Mouse (Mus musculus) gonadal fat pad, adult 2 months (tissue): Measurements from ENCODE around the gene Pdgfc. TPM values are rescaled to one million over a fixed set of nuclear protein-coding genes. Genes with fewer than 3 reads are reported as not detected.

Experiments
- DNase-seq: peaks from one replicate; pipeline ENCODE4 v3.0.0-alpha.2; 2012; ENCODE audit warnings: low read depth
- polyA plus RNA-seq: library from polyadenylated mRNA; depleted of rRNA; stranded (reverse); fragments of >200 nt; gene quantifications from 2 replicates; pipeline ENCODE4 v1.2.3, GENCODE M21; 2012

Pdgfc gene
- polyA plus RNA-seq, 1 experiment: 5.9 TPM

DNA sequence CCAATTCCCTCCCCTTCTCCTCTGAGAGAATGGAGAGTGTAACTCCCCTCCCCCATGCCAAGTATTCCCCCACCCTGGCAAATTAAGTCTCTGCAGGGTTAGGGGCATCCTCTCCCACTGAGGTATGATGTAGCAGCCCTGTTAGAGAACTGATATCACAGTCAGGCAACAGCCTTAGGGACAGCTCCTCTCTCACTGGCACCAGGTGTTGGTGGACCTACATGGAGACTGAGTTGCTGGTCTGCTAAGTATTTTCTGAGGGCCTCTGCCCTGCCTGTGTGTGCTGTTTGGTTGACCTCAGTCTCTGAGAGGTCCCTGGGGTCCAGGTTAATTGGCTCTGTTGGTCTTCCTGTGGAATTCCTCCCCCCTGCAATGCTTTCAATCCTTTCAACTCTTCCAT is 114.0 kb downstream of the Pdgfc start:
- DNase-seq: no peak

DNA sequence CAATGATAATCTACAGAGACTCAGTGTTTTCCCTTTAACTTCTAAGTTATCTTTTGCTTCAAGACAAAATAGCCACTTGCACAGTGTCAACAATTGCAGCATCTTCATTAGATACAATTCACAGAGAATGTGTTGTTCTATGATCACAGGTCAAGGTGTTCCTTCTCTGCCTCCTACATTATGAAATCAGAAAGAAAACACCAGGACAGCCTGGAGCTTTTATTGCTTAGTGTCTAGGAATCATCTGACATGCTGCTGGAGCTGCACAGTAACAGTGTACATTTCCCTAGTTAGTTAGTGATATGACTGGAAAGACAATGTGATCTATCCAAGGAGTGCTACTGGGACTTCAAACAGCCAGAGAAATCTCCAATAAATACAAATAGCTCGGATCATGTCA is 118.2 kb downstream of the Pdgfc start:
- DNase-seq: peak; percentile 77

DNA sequence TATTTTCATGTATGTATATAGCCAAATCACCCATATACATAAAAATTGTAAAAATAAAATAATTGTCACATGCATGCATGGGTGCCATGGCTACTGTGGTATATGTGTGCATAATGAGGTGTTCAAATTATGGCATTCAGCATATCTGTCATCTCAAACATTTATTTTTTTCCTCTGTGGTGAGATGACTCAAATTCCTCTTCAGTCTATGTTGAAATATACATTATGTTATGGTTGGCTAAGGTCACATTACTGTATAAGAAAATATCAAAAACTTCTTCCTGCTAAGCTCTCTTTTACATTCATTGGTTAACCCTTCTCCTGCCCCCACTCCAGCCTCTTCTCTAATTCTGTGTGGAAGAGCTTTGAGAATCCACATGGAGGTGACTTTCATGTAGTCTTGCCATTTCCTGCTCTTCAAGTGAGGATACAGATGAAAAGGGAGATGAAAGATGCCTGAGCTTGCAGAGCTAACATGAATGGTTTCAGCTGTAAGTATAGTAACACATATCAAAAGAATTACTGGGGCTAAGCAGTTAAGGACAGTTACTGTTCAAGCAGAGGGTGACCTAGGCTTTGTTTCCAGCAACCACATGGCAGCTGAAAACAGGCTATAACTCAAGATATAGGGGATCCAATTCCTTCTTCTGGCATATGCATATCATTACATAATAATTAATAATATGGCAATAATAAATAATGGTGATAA is 124.4 kb downstream of the Pdgfc start:
- DNase-seq: no peak

DNA sequence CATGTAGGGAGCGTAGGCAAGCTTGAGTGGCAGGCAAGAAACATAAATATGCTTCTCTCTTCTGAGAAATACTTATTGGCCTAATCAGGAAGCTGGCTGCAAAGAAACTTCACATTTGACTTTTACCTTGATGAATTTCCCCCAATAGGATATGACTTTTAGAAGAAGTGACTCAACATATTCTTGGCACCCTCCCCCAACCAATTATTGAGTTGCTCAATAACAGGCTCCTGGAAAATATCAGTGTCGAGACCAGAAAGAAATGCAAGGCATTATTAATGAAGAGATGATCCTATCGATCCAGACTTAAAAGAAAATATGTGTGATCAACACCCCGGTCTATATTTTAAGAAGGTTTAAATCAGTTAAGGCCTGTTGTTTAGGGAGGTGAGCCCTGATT is 125.9 kb downstream of the Pdgfc start:
- DNase-seq: no peak

DNA sequence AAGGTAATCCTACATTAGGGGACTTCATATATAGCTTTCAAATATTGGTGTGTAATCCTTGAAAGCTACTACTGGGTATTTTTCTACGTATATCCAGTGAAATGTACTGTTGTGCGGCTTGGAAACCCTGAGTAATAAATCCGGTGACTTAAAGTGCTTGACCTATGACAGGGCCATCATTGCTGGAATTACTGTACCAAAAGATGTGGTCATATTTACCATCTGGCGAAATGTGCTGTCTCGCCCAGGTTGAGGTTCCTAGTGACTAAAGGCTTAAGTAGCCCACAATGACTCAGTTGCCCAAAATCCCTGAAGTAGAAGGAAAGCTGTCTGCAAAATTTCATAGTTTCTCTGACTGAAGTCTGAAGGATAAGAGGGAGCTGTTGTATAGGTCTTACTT is 127.9 kb downstream of the Pdgfc start:
- no peak for DNase-seq

DNA sequence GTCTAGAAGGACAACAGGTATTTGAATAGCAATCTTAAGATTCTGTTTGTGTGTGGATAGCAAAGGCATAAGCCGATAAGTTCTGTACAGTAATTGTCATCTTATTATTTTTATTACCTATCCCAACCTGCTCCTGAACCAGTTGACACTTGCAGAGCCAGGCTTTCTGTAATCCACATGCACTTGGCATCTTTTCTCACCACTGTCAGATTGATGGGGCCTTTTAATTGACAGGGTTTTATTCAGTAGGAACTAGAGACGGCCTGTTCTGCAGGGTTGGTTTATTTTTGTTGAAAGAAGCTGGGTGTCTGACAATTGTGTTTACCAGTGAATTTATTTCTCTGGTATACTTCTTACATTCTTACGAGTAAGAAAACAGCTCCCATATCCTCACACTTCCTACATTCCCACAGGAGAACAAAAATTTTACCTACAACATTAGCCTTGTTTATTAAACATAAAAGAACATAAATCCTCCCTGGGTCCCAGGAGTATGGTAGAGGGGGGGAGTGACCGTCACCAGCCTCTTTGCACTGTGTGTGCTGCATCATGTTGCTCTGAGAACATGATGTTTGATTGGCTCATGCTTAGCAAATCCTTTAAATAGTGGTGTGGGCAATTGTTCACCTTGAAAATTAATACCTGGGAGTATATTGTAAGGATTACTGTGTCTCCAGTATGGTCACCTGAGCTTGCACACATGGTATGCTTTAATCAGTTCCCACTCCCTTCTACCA is 134.0 kb downstream of the Pdgfc start:
- peak; percentile 84 for DNase-seq

DNA sequence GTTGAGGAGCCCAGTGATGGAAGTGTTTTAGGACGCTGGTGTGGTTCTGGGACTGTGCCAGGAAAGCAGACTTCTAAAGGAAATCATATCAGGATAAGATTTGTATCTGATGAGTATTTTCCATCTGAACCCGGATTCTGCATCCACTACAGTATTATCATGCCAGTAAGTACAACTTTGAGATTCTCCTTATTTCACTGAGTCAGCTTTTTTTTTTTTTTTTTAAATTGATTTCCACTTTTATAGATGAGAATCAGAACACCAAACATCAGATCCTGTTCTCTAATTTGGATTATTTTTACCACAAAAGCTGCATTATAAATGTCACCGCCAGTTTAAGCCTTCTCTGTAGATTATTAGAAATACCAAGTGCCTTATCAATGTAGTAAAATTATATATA is 138.6 kb downstream of the Pdgfc start:
- no peak for DNase-seq

DNA sequence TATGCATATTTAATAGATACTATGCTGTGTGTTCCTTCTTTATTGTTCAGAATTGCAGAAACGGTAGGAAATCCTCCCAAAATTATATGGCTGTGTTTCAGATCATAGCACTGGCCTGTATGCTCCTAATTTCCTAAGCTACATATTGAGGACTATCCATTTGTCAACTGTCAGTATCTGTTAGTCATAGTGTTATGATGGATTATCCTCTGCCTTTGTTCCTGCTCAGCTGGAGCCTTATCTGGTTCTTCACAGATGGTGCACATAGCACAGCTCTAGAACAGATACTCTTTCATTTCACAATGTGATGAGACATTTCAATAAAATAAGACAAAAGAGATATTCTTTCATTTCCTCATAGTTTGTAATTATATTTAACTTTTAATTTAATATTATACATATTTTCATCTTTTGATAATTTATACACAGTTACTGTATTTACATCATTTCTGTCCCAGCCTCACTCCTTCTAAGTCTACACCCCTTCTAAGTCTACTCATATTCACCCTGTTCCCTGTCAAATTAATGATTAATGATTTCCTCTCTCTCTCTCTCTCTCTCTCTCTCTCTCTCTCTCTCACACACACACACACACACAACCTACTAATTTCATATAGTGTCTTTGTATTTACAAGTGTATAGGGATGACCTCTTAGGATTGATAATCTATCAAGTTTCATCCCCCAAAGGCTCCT is 145.2 kb downstream of the Pdgfc start:
- DNase-seq: no peak

DNA sequence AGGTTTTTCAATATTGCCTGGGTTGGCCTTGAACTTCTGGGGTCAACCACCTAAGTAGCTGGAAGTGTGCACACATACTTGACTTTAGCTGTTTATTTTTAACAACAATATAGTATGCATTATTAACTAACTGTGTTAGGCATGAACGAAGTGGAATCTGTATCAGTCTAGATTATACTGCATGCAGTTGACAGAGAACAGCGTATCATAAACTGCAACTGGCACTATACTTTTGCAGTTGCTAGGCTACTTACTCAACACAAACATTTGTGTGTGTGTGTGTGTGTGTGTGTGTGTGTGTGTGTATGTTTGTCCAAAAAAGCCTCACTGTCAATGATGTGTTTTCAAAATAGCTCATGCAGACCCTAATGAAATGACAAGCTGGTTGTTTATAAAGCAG is 160.7 kb downstream of the Pdgfc start:
- DNase-seq: no peak

DNA sequence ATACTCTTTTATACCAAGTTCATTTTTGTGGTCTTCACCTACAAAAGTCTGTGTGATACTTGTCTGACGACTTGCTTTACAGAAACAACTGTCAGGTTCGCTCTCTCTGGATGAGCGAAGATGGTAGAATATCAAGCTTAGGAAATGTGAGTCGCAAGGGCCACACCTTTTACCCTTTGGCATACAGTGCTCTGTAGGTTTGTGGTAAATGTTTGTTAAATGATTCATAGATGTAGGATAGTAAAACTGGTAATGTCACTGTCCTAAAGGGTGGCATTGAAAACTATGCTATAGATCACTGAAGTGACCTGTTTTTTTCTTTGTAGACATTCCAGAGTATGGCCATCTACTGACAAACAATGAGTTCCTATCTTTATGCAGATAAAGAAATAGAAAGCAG is 161.4 kb downstream of the Pdgfc start:
- no peak for DNase-seq

DNA sequence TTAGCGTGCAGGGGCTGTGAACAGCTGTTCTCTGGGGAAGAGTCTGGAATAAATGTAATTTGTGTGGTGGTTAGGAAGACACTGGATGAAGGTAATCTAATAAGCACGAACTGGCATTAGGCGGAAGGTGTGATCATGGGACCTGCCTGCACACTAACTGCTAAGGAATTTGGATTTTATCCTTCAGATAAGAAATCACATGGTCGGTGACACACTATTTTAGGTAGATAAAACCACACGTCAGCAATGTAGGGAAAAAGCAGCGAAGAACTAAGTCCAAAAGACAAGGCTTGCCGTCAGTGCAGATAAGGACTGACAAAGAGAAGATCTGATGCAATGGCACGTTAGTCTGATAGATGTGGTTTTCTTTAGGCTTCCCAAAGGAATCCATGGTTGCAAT is 164.4 kb downstream of the Pdgfc start:
- no peak for DNase-seq

DNA sequence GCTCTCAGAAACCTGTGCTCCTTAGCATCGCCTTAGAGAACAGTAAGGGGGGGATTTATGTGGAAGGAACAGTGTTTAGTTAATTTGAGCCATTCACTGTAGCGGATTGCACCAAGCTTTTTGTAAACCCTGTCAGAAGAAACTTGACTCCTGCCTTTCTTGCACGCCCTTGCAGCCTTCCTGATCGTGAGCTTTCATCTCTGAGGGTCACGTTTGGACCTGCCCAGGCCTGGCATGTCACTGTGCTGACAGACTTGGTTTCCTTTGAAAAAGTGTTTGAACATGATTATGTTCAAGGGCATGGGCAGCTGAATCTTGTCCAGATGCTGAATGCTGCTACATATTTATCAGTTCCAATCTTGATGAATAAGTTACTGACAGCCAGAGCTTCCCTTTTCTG is 169.0 kb downstream of the Pdgfc start:
- DNase-seq: no peak

DNA sequence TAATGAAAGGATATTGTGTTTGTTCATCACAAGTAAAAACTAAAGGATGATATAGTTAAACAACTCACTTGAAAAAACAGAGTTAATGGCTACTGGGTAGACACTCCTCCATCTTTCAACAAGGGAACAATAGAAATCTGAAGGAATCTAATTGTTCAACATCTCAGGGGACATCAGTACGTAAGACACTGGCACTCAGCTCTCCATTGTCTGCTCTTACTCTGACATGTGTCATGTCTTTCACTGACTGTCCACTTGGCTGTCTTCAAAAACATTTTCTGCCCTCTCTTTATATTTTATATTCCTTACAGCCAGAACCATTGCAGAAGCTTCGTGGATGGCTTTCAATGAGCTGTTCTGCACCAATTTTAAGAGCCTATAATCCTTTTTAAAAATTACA is 172.0 kb downstream of the Pdgfc start:
- no peak for DNase-seq

DNA sequence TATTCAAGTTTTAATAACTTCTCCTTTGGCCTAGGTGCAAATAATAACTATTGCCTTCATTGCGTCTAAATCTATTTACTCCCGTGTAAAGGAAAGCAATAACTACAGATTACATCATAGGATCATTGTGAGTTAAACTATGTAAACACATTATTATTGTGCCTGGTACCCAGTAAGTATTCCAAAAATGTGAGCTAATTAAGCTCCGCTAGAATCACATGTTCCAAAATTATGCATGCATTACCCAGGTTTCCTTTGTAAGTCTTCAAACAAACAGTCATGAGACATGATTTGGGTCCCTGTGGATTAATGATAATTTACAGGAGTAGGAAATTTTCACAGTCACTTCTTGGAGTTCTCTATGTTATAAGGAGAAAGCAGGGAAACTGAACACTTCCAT is 174.9 kb downstream of the Pdgfc start:
- no peak for DNase-seq

DNA sequence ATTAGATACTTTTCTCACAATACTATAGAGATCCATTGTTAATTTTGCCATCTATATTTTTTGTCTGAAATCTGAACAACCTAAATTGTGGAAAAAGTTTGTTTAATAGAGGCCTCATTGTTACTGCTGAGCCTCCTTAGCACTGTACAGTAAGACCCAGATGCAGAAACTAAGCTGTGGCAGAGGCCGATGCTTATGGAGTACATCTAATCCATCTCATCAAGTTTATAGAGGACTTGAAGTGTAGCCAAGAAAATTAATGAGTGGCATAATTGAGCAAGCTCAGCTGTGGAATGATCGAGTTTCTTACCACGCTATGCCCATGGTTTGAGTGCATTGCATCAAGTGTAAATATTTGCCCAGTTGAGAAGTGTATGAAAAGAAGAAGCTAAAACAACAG is 175.4 kb downstream of the Pdgfc start:
- no peak for DNase-seq

DNA sequence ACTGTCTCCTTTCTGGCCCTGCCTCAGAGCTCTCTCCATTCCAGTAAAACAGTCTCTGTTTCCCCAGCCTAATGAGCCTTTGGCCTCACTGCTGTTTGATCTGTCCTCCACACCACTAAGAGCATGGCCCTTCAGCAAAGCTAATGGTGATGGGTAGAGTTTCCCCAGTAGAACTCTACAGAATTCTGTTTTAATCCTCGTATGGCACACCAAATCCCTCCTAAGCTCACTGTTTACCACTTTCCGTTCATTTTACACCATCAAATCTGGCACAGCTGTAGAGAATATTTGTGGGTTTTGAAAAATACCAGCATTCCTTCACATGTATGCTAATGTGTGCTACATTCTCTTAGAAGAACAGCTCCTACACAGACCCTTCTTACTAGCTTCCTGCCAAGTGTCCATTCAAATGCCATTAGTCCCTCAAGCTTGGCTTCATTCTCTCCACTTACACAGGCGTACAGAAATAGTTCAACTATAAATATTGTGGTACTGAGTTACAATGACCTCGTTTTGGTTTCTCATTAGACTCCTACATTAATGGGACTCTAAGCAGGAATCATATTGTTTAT is 179.4 kb downstream of the Pdgfc start:
- DNase-seq: no peak

DNA sequence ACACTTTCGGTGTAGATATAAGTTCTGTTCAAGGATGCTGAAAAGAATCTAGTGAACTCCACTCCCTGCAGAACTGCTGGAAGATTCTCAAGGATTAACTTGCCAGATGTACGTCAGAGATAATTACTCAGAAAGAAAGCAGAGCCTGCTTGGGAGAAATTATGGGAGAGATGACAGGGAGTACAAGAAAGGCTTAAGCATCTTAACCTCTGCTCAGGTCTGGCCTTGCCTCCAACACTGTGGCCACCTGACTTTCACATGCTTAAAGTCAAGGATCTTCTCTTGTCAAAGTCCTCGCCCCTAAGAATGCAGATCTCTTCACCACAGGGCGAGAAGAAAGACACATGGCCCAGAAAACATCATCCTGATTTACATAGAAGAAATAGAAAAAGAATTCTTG is 185.5 kb downstream of the Pdgfc start:
- no peak for DNase-seq

DNA sequence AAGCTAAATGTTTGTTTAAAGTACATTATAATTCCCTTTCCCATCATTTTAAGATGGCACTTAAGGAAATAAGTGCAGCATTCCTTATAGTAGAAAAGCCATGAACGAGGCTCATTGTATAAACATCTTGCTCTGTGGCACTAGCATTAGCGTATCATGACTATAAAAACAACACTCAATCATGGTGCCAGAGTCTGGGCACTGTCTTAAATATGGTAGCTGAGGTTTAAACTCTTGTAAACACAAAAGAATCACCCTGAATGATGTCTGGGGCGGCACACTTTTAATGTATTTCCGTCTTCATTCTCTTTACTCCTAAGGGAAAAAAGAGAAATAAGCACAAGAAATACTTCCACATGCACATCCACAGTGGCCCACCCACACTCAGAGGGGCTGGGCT is 192.1 kb downstream of the Pdgfc start:
- DNase-seq: no peak

DNA sequence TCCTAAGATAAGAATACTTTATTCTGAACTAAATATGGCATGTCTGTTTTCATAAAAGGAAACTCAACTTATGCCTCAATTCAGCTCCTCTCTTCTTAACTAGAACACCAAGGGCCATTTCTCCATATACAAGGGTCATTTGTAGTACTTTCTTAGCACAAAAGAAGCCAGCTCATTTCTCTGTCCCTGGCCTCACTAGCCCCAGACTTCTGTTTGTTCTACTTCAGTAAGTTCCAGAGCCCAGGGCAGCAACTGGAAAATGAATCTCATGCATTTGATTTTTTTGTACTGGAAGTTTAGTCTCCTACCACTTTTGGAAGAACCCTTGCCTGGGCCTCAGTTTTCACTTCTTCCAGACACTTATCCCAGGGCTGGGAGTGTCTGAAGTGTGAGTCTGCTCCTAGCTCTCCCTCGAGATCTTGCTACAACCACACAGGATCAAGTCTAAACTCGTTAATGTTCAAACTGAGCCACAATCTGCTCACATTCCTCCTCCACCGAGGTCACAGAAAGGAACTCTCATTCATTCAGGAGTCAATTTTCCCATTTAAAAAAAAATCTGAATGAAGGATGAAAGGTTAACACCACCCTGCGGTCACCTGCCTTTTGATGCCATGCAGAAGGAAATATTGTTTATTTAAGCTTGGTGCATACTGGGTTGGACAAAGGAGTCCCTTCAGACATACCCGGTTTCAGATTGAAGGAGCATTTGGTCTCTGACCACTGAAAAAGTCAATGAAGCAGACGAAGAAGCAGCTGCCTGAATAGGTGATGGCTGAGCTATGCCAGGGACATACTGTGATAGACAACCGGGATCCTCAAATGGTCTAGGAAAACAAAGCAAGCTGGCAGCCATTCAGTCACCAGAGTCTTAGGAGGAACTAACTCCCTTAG is 206.7 kb downstream of the Pdgfc start:
- DNase-seq: no peak

DNA sequence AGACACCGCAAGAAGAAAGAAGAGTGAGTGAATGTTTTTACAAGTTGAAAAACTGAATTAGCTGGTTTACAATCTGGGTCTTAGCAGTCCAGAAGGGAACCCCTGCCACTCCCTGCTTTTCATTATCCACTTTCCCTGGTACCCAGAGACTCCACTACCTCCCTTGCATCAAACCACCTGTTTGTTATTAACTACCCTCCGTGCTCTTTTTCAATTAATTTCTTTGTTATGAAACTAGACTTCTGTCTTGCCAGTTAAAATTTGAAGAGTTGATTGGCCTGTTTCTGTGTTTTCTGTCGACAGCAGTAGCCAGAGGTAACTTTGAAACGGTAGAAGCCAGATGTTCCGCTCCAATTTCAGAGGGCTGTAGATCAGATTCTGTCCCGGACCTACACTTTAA is 207.4 kb downstream of the Pdgfc start:
- DNase-seq: no peak

DNA sequence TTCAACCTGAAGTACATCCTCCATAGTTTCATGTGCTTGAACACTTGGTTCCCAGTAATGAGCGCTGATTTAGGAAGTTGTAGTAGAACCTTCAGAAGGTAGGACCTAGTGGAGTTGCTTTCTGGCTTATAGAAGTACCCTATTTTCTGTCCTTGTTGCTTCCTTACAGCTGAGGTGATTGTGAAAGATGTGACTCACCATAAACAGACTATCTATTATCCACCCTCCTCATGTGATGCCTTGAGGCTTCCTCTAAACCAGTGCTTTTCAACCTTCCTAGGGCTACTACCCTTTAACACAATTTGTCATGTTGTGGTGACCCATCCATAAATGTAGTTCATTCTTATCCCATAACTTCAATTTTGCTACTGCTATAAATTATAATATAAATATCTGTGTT is 226.6 kb downstream of the Pdgfc start:
- no peak for DNase-seq
